Mouse (Mus musculus): ENCODE results near the gene Efna1. TPM values are rescaled to one million over a fixed set of nuclear protein-coding genes. Genes with fewer than 3 reads are reported as not detected.

Efna1 gene
- polyA plus RNA-seq, 1 experiment from 2014 or later, result 8.9 TPM

DNA sequence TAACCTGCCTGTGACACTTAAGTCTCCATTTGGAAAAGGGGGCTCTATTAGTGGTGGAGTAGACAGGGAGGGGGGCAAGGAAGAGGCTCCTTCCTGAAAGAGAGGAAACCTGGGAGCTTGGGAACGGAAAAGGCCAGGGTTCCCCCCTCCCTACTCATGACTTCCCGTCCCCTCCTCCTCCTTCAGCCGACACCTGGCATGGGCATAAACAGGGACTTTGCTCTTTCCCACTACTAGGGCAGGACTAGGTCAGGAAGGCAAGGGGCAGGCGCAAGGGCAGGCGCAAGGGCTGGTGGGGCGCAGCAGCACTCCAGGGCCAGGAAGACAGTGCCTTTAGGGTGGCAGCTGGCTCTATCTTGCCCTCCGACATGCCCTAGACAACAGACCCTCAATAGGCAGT lies 2.8 kb downstream of the Efna1 start:
- Histone ChIP-seq H3K9ac (no peak overlapping the region), H3K27me3 (peaks cover 76% of the 10 kb centered on the region)

DNA sequence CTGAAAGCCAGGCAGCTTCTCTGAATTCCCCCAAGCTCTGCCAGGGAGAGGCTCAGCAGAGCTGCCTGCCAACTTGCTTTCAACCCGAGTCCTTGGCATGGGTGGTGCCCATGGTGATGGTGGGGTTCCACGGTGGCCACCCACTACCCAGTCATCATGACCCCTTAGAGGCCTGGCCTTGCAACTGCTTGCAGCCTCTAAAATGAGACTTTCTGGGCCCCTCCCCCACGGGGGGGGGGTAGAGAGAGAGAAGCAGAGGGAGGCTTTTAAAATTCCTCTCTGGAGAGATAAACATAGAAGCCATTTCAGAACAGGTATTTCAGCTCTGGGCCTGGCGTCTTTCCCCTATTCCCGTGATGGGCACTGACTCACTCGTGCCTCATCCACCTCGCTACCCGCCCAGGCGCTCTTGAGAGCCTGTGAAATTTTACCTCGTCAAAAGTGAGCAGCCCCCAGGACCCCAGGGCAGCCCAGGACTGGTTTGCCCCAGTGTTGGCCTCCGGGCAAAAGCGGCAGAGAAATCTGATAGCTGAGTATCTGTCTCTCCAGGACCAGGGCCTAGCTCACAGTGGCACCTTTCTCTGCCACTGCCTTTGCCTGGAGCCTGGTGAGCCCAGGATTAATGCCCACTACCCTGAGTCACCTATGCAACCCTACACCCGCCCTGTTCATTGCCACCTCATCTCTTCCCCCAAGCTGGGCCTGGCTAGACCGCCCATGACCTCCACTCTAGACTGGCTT lies 3.5 kb downstream of the Efna1 start:
- Histone ChIP-seq H3K27me3 (peaks cover 76% of the 10 kb centered on the region), H3K36me3 (replicated peaks) (no peaks in the 10 kb centered on the region), H3K4me2 (peak overlapping the region; percentile 69), H3K4me3 (replicated peaks) (peak overlapping the region; percentile 52; the same call in 1 of the 2 replicates), H3K9ac (no peak overlapping the region), H3K9me3 (replicated peaks) (no peaks in the 10 kb centered on the region), H3K27ac (replicated peaks) (no peak overlapping the region), H3K4me1 (replicated peaks) (peaks cover 30% of the 10 kb centered on the region)
- ATAC-seq (ENCODE audit: insufficient read depth), result no peak
- WGBS (ENCODE audit: insufficient replicate concordance), result 48% methylated on average over 14 of the region's 14 CpGs

More for the DNA sequence above, 2.8 kb downstream of the Efna1 start:
- ATAC-seq (ENCODE audit: insufficient read depth), result peak; percentile 24; the same call in 1 of the 2 replicates
- H3K36me3 ChIP-seq (replicated peaks), result no peaks in the 10 kb centered on the region
- H3K4me1 ChIP-seq (replicated peaks), result peaks cover 30% of the 10 kb centered on the region
- no peak overlapping the region for H3K27ac ChIP-seq (replicated peaks)
- peak overlapping the region; percentile 52 for H3K4me3 ChIP-seq (replicated peaks)
- H3K4me2 ChIP-seq, result peak overlapping the region; percentile 69
- H3K9me3 ChIP-seq (replicated peaks), result no peaks in the 10 kb centered on the region
- WGBS (ENCODE audit: insufficient replicate concordance), result 57% methylated on average over 7 of the region's 7 CpGs

DNA sequence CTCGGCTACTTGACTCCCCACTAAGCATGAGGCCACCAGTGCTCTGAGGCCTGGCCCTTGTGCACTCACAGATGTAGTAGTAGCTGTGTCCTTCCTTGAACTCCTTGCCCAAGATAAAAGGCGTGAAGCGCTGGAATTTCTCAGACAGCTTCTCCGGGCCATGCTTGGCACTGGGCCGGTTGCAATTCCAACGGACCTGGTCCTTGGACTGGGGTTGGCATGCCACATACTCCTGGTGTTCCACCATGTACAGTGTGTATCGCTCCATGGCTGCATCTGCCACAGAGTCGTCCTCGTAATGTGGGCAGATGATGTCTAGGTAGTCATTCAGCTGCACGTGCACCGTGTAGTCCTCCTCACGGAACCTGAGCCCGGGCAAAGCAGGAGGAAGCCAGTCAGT lies 4.9 kb downstream of the Efna1 start:
- 72% methylated on average over 13 of the region's 13 CpGs for WGBS (ENCODE audit: insufficient replicate concordance)
- Histone ChIP-seq H3K4me3 (replicated peaks) (no peak overlapping the region), H3K27ac (replicated peaks) (no peak overlapping the region), H3K36me3 (replicated peaks) (no peaks in the 10 kb centered on the region), H3K27me3 (peaks cover 70% of the 10 kb centered on the region), H3K4me2 (no peak overlapping the region), H3K9ac (no peak overlapping the region), H3K9me3 (replicated peaks) (no peaks in the 10 kb centered on the region), H3K4me1 (replicated peaks) (peaks cover 25% of the 10 kb centered on the region)
- ATAC-seq (ENCODE audit: insufficient read depth), result no peak

DNA sequence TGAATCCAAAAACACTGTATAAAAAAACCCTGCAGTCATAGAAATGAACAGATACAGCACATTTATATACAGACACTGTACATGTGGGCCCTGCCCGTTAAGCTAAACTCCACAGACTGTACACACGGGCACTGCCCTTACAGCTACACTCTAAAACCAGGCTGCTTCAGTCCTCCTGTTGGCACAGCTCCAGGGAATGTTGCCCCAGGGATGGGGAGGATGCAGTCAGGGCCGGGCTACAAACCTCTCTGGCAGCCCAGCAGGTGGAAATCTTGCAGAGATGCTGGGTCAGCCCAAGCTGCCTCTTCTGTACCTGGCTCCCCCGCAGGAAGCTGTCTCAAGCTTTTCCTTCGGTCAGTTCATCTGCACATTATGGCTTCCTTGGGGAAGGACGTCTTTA lies 9.2 kb downstream of the Efna1 start:
- 56% methylated on average over 6 of the region's 6 CpGs for WGBS (ENCODE audit: insufficient replicate concordance)
- no peak overlapping the region for H3K27ac ChIP-seq (replicated peaks)
- no peaks in the 10 kb centered on the region for H3K36me3 ChIP-seq (replicated peaks)
- no peak for ATAC-seq (ENCODE audit: insufficient read depth)
- H3K4me1 ChIP-seq (replicated peaks), result peaks cover 36% of the 10 kb centered on the region
- H3K4me3 ChIP-seq (replicated peaks), result no peak overlapping the region
- no peak overlapping the region for H3K4me2 ChIP-seq
- no peak overlapping the region for H3K9ac ChIP-seq
- peaks cover 27% of the 10 kb centered on the region for H3K27me3 ChIP-seq
- no peaks in the 10 kb centered on the region for H3K9me3 ChIP-seq (replicated peaks)

DNA sequence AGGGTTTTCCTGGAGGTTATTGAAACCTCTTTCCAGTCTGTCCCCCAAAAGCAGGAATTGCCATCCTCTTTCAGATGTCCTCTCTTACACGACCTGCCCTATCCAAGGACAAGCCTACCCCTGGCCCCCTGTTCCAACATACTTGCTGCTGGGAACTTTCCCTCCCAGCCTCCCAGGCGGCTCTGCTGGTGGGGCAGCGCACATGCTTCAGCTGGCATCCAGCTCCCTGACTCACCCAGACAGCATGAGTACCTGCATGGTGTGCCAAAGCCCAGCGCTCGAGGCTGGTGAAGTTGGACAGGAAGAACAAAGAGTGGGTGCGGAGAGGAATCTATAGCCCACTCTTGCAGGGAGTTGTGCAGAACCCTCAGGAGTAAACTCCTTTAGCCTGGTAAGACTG lies 10.1 kb downstream of the Efna1 start:
- Histone ChIP-seq H3K4me3 (replicated peaks) (no peak overlapping the region), H3K9ac (no peak overlapping the region), H3K27ac (replicated peaks) (no peak overlapping the region)

GRCm38 (mm10) chr3:89270051-89270755 lies 10.7 kb downstream of the Efna1 start, which contains the start of gene Slc50a1:
Gene Slc50a1, minus strand, starts transcription at chr3:89270570.
- Histone ChIP-seq H3K27me3 (peaks cover 12% of the 10 kb centered on the region), H3K9me3 (replicated peaks) (no peaks in the 10 kb centered on the region), H3K4me1 (replicated peaks) (peaks cover 41% of the 10 kb centered on the region), H3K4me3 (replicated peaks) (peak within 1 kb of the TSS; percentile 63), H3K9ac (peak within 1 kb of the TSS; percentile 48), H3K27ac (replicated peaks) (peak within 1 kb of the TSS; percentile 31; the same call in 1 of the 2 replicates), H3K36me3 (replicated peaks) (no peaks in the 10 kb centered on the region), H3K4me2 (peak within 1 kb of the TSS; percentile 76)
- ATAC-seq (ENCODE audit: insufficient read depth), result peak; percentile 43; the same call in 1 of the 2 replicates
- 2% methylated on average over 39 of the region's 39 CpGs for WGBS (ENCODE audit: insufficient replicate concordance)

More for the DNA sequence above, 10.1 kb downstream of the Efna1 start:
- Histone ChIP-seq H3K9me3 (replicated peaks) (no peaks in the 10 kb centered on the region), H3K36me3 (replicated peaks) (no peaks in the 10 kb centered on the region), H3K4me2 (peak overlapping the region; percentile 76), H3K4me1 (replicated peaks) (peaks cover 41% of the 10 kb centered on the region), H3K27me3 (peaks cover 18% of the 10 kb centered on the region)
- 65% methylated on average over 6 of the region's 6 CpGs for WGBS (ENCODE audit: insufficient replicate concordance)
- ATAC-seq (ENCODE audit: insufficient read depth), result no peak

DNA sequence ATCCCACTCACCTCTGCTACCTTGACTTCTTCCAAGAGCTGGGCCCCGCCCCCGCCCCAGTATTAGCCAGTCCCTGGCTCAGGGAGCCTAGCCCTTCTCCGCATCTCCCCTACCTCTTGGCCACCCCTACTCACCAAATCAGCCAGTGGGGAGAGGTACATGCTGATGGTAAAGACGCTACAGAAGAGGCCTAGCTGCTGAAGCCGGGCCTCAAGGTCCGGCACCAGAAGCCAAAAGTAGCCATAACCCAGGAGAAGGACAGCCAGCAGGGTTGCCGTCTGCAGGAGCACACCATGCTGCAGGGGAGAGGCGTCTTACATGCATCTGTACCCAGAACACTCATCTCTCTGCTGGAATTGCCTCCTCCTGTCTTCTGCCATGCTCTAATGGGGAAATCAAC lies 12.0 kb downstream of the Efna1 start:
- no peaks in the 10 kb centered on the region for H3K36me3 ChIP-seq (replicated peaks)
- no peak overlapping the region for H3K9ac ChIP-seq
- H3K9me3 ChIP-seq (replicated peaks), result no peaks in the 10 kb centered on the region
- 0 out of 2 replicates have a peak overlapping the region, but pooled peaks have one; percentile 63 for H3K4me3 ChIP-seq (replicated peaks)
- H3K4me2 ChIP-seq, result peak overlapping the region; percentile 76
- peaks cover 12% of the 10 kb centered on the region for H3K27me3 ChIP-seq
- 81% methylated on average over 8 of the region's 8 CpGs for WGBS (ENCODE audit: insufficient replicate concordance)
- no peak for ATAC-seq (ENCODE audit: insufficient read depth)
- peaks cover 41% of the 10 kb centered on the region for H3K4me1 ChIP-seq (replicated peaks)
- H3K27ac ChIP-seq (replicated peaks), result no peak overlapping the region

- Histone ChIP-seq H3K27ac (replicated peaks) (peak overlapping the region; percentile 43), H3K4me1 (replicated peaks) (peaks cover 41% of the 10 kb centered on the region), H3K9me3 (replicated peaks) (no peaks in the 10 kb centered on the region), H3K9ac (peak overlapping the region; percentile 73), H3K36me3 (replicated peaks) (no peaks in the 10 kb centered on the region), H3K4me2 (peak overlapping the region; percentile 84), H3K27me3 (peaks cover 10% of the 10 kb centered on the region), H3K4me3 (replicated peaks) (peak overlapping the region; percentile 69)
- 0% methylated on average over 20 of the region's 20 CpGs for WGBS (ENCODE audit: insufficient replicate concordance)
- ATAC-seq (ENCODE audit: insufficient read depth), result peak; percentile 79
These were observed 14.5 kb downstream of the Efna1 start for GRCm38 (mm10) chr3:89266439-89266893.

GRCm38 (mm10) chr3:89262417-89262816 lies 18.5 kb downstream of the Efna1 start:
- Histone ChIP-seq H3K4me3 (replicated peaks) (no peak overlapping the region), H3K36me3 (replicated peaks) (no peaks in the 10 kb centered on the region), H3K9ac (no peak overlapping the region), H3K4me2 (no peak overlapping the region), H3K4me1 (replicated peaks) (peaks cover 12% of the 10 kb centered on the region), H3K27me3 (peaks cover 22% of the 10 kb centered on the region), H3K27ac (replicated peaks) (no peak overlapping the region), H3K9me3 (replicated peaks) (no peaks in the 10 kb centered on the region)
- no peak for ATAC-seq (ENCODE audit: insufficient read depth)
- WGBS (ENCODE audit: insufficient replicate concordance), result 42% methylated on average over 10 of the region's 10 CpGs

GRCm38 (mm10) chr3:89260211-89260610 lies 20.7 kb downstream of the Efna1 start:
- Histone ChIP-seq H3K4me3 (replicated peaks) (no peak overlapping the region), H3K36me3 (replicated peaks) (no peaks in the 10 kb centered on the region), H3K4me1 (replicated peaks) (no peaks in the 10 kb centered on the region), H3K9ac (no peak overlapping the region), H3K27ac (replicated peaks) (no peak overlapping the region), H3K4me2 (no peak overlapping the region), H3K27me3 (peaks cover 33% of the 10 kb centered on the region), H3K9me3 (replicated peaks) (no peaks in the 10 kb centered on the region)
- no peak for ATAC-seq (ENCODE audit: insufficient read depth)
- WGBS (ENCODE audit: insufficient replicate concordance), result 67% methylated on average over 3 of the region's 3 CpGs

DNA sequence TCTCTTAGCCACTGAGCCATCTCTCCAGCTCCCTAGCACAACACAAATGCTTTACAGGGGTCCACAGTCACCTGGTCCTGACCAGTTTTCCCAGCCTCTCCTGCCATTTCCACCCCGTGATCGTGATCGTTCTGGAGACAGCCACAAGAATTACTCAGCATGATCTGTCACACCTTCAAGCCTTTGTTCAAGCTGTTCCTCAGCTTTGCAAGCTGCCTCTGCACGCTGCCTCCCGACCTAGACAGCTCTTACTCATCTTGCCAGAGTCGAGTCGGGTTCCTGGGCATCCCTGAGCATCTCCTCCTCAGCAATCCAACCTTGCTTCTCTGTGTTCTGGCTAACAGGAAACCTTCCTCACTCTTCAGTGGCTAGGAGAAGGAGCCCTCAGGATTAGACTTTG lies 21.9 kb downstream of the Efna1 start, which contains the start of gene Dpm3:
Dpm3 (plus strand) TSS at position 283 of the 400 bp plus-strand sequence.
- 46% methylated on average over 7 of the region's 7 CpGs for WGBS (ENCODE audit: insufficient replicate concordance)

More for the DNA sequence above, 21.9 kb downstream of the Efna1 start, which contains the start of gene Dpm3:
- Histone ChIP-seq H3K9ac (no peak within 1 kb of the TSS), H3K27me3 (peaks cover 36% of the 10 kb centered on the region), H3K4me2 (no peak within 1 kb of the TSS), H3K4me1 (replicated peaks) (peaks cover 5% of the 10 kb centered on the region), H3K27ac (replicated peaks) (no peak within 1 kb of the TSS), H3K36me3 (replicated peaks) (no peaks in the 10 kb centered on the region), H3K4me3 (replicated peaks) (no peak within 1 kb of the TSS), H3K9me3 (replicated peaks) (no peaks in the 10 kb centered on the region)
- ATAC-seq (ENCODE audit: insufficient read depth), result no peak
